In the genomic region with DNA sequence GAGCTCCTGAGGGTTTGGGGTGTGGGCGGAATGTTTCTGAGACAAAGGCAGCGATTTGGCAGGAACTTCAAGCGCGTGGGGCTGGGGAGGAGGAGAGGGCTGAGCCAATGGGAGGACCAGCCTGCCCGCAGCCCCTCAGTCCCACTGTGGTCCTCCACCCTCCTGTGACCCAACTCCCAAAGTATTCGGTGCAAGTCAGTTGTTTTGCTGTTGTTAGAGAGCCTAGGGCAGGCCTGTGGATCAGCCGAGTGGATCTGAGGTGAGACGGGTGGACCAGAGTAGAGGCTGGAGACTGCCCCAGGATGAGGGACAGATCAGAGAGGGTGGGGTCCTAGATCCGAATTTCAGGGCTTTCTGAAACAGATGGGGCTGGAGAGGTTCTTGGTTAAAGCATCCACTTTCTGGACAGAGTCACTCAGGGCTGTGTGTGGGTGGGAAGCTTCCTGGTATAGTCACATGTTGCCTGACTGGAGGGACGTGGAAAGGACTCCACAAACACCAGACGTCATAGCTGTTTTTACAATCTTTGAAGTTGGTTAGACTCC, we compare ENCODE assay signal across 7 mouse cellular contexts.
A peak's percentile ranks its signal among the peaks of the same experiment; 100 is the strongest.
DNase-seq lines count a peak whose midpoint lies in the region; ATAC-seq lines count a peak whose summit lies in the region.

No protein-coding gene starts in this region.

- peak overlapping the region; percentile 22; the same call in 1 of the 2 replicates for H3K4me3 ChIP-seq in embryonic facial prominence, embryonic 11.5 days (ENCODE audit: low read depth, low read length)
- H3K4me3 ChIP-seq in intestine, embryonic 16.5 days (ENCODE audit: low read length) = peak overlapping the region; percentile 43
- peak overlapping the region; percentile 78 for H3K4me3 ChIP-seq in megakaryocyte, embryonic 14.5 days (replicated peaks)

- no peaks in the 10 kb centered on the region for H3K36me3 ChIP-seq in embryonic facial prominence, embryonic 11.5 days (replicated peaks; ENCODE audit: control insufficient read depth, insufficient read depth, low read depth, low read length)
- H3K36me3 ChIP-seq in intestine, embryonic 16.5 days (ENCODE audit: control insufficient read depth, insufficient read depth, low read length) = no peaks in the 10 kb centered on the region
- no peaks in the 10 kb centered on the region for H3K36me3 ChIP-seq in megakaryocyte, embryonic 14.5 days (replicated peaks; ENCODE audit: low read length)

- peak; percentile 78 for ATAC-seq in embryonic facial prominence, embryonic 11.5 days (replicated peaks; ENCODE audit: insufficient number of reproducible peaks, low FRiP score, low TSS enrichment, low read depth)
- peak; percentile 44 for ATAC-seq in granulocyte monocyte progenitor cell, adult 5-6 weeks (replicated peaks; ENCODE audit: poor library complexity, severe bottlenecking)
- peak; percentile 86 for ATAC-seq in intestine, embryonic 16.5 days

- intact Hi-C loops in left cerebral cortex, postnatal 14 days (cut with DNase I) = no loop called here

- H3K9me3 ChIP-seq in embryonic facial prominence, embryonic 11.5 days (replicated peaks; ENCODE audit: control insufficient read depth, low read length) = no peaks in the 10 kb centered on the region
- H3K9me3 ChIP-seq in intestine, embryonic 16.5 days (ENCODE audit: control insufficient read depth, low read length) = no peaks in the 10 kb centered on the region
- no peaks in the 10 kb centered on the region for H3K9me3 ChIP-seq in megakaryocyte, embryonic 14.5 days

- peak; percentile 73 for DNase-seq in adrenal gland, adult 2 months
- DNase-seq in embryonic facial prominence, embryonic 11.5 days (ENCODE audit: low spot score) = peak; percentile 71
- DNase-seq in left cerebral cortex, postnatal 14 days (ENCODE audit: low spot score in 2 of 2) = peak; percentile 76 to 81
- peak; percentile 81 to 86 for DNase-seq in right cerebral cortex, postnatal 10 days (ENCODE audit: low spot score in 2 of 2)

- peak overlapping the region; percentile 29 for H3K9ac ChIP-seq in embryonic facial prominence, embryonic 11.5 days (replicated peaks; ENCODE audit: low read length)
- peak overlapping the region; percentile 59 for H3K9ac ChIP-seq in intestine, embryonic 16.5 days (ENCODE audit: low read depth, low read length)

- H3K4me2 ChIP-seq in embryonic facial prominence, embryonic 11.5 days (ENCODE audit: low read depth, low read length) = peak overlapping the region; percentile 58
- peak overlapping the region; percentile 57 for H3K4me2 ChIP-seq in intestine, embryonic 16.5 days (ENCODE audit: low read depth, low read length)

- peaks cover 2% of the 10 kb centered on the region; the same call in 1 of the 2 replicates for H3K4me1 ChIP-seq in embryonic facial prominence, embryonic 11.5 days (ENCODE audit: control insufficient read depth, insufficient read depth, low read length)
- H3K4me1 ChIP-seq in intestine, embryonic 16.5 days (ENCODE audit: control insufficient read depth, insufficient read depth, low read length) = 0 out of 2 replicates have a peak, but pooled peaks cover 2% of the 10 kb centered on the region
- peaks cover 75% of the 10 kb centered on the region for H3K4me1 ChIP-seq in megakaryocyte, embryonic 14.5 days

- no peaks in the 10 kb centered on the region for H3K27me3 ChIP-seq in embryonic facial prominence, embryonic 11.5 days (ENCODE audit: control insufficient read depth, insufficient read depth, low read length)
- H3K27me3 ChIP-seq in intestine, embryonic 16.5 days (replicated peaks; ENCODE audit: control insufficient read depth, insufficient read depth, low read length) = no peaks in the 10 kb centered on the region
- no peaks in the 10 kb centered on the region for H3K27me3 ChIP-seq in megakaryocyte, embryonic 14.5 days (replicated peaks)

- H3K27ac ChIP-seq in embryonic facial prominence, embryonic 11.5 days (replicated peaks; ENCODE audit: low read depth, low read length) = no peak overlapping the region; the same call in 1 of the 2 replicates
- H3K27ac ChIP-seq in intestine, embryonic 16.5 days (ENCODE audit: low read length) = peak overlapping the region; percentile 71

- 28% methylated on average over 11 of the region's 11 CpGs for WGBS in embryonic facial prominence, embryonic 11.5 days
- 23% methylated on average over 11 of the region's 11 CpGs for WGBS in intestine, embryonic 16.5 days

Comparison
In these comparisons a context has a peak if more than half of its experiments do, and no peak if none do; other contexts are left out.
1. H3K4me3 ChIP-seq: peak in every context shown above with its lines; median percentile 78 in megakaryocyte, embryonic 14.5 days; 43 in intestine, embryonic 16.5 days; 22 in embryonic facial prominence, embryonic 11.5 days.